Mouse (Mus musculus): Measurements from ENCODE around the gene Prkar2a.

GRCm38 (mm10) chr9:108776614-108777013, 87.5 kb downstream of the Prkar2a start:
- TF ChIP-seq CTCF (IDR thresholded peaks at IDR 0.05; ENCODE audit: extremely low read depth, insufficient read length, insufficient replicate concordance, low read depth, low read length) (no peak), POLR2A (IDR thresholded peaks at IDR 0.05; ENCODE audit: low read depth, low read length) (no peak)
